Mouse (Mus musculus) kidney, postnatal 0 days (tissue): ENCODE results near the gene Mr1. TPM values are rescaled to one million over a fixed set of nuclear protein-coding genes. Genes with fewer than 3 reads are reported as not detected.

ENCODE experiments used
- ATAC-seq: fragments of 200-750 bp; cut with Nextera tagmentation; replicated peaks from 2 replicates; pipeline ENCODE4 v1.8.0; 2017; ENCODE audit warnings: low read depth, moderate number of reproducible peaks, moderate TSS enrichment, moderate library complexity; ENCODE audit not compliant: low FRiP score
- DNase-seq: peaks from one replicate; pipeline ENCODE4 v3.0.0-alpha.2; 2016; ENCODE audit warnings: low spot score
- H3K27ac ChIP-seq: fragments of 300-500 bp; sonication (generic); 2 replicates; pipeline ENCODE4 v1.5.1; 2014; ENCODE audit warnings: mild to moderate bottlenecking
- H3K27me3 ChIP-seq: fragments of 300-500 bp; sonication (generic); 2 replicates; pipeline ENCODE4 v1.6.1; 2014; ENCODE audit warnings: low read length, mixed read lengths; ENCODE audit not compliant: insufficient read depth
- H3K36me3 ChIP-seq: fragments of 300-500 bp; sonication (generic); 2 replicates; pipeline ENCODE4 v1.6.1; 2014; ENCODE audit warnings: low read length, mixed read lengths; ENCODE audit not compliant: insufficient read depth
- H3K4me1 ChIP-seq: fragments of 300-500 bp; sonication (generic); replicated peaks from 2 replicates; pipeline ENCODE4 v1.6.1; 2014; ENCODE audit warnings: antibody characterized with exemption, low read length, mixed read lengths; ENCODE audit not compliant: insufficient read depth
- H3K4me2 ChIP-seq: fragments of 300-500 bp; sonication (generic); 2 replicates; pipeline ENCODE4 v1.6.1; 2014; ENCODE audit warnings: mild to moderate bottlenecking, low read length, moderate library complexity, mixed read lengths
- H3K4me3 ChIP-seq: fragments of 300-500 bp; sonication (generic); replicated peaks from 2 replicates; pipeline ENCODE4 v1.5.1; 2014; ENCODE audit warnings: low read depth, low read length
- H3K9ac ChIP-seq: fragments of 300-500 bp; sonication (generic); 2 replicates; pipeline ENCODE4 v1.6.1; 2014; ENCODE audit warnings: low read depth, low read length
- H3K9me3 ChIP-seq: fragments of 300-500 bp; sonication (generic); replicated peaks from 2 replicates; pipeline ENCODE4 v1.6.1; 2016; ENCODE audit warnings: low read length, inconsistent platforms, mixed read lengths
- CTCF ChIP-seq: IDR thresholded peaks from 2 replicates; pipeline ENCODE4 v1.5.1; 2016; ENCODE audit warnings: antibody characterized with exemption, low read depth, mild to moderate bottlenecking, moderate library complexity
- WGBS: fragments of 180-500 bp; shearing (Covaris S2); extraction: QIAGEN DNeasy Blood & Tissue Kit; methylation state at CpG from one replicate; pipeline ENCODE4 v1.1.7; 2014; 5-methylcytosine and 5-hydroxymethylcytosine counted together
- polyA plus RNA-seq: library from polyadenylated mRNA; unstranded; fragments of >200 nt; fragmentation: Nextera tagmentation; extraction: Ambion mirVana; gene quantifications from 2 replicates; pipeline ENCODE4 v1.2.1, GENCODE M21; 2015

Gene Mr1
- polyA plus RNA-seq, 1 experiment from 2014 or later, result 7.9 TPM

- H3K9ac ChIP-seq, result no peak overlapping the region
- H3K36me3 ChIP-seq, result no peaks in the 10 kb centered on the region
- DNase-seq, result no peak
- no peak overlapping the region for H3K4me3 ChIP-seq
- 17% methylated on average over 18 of the region's 18 CpGs for WGBS
- H3K27me3 ChIP-seq, result no peaks in the 10 kb centered on the region
- no peak for ATAC-seq
- TF ChIP-seq CTCF, result no peak
- H3K9me3 ChIP-seq, result no peaks in the 10 kb centered on the region
- no peak overlapping the region for H3K27ac ChIP-seq
- H3K4me1 ChIP-seq, result 0 out of 2 replicates have a peak, but pooled peaks cover 6% of the 10 kb centered on the region
- peak overlapping the region; percentile 42 for H3K4me2 ChIP-seq
Measured at GRCm38 (mm10) chr1:155109387-155110350, 36.9 kb downstream of the Mr1 start.

GRCm38 (mm10) chr1:155108412-155108811 lies 38.2 kb downstream of the Mr1 start:
- Histone ChIP-seq H3K4me2 (no peak overlapping the region), H3K27ac (no peak overlapping the region), H3K4me1 (0 out of 2 replicates have a peak, but pooled peaks cover 6% of the 10 kb centered on the region), H3K27me3 (no peaks in the 10 kb centered on the region), H3K36me3 (no peaks in the 10 kb centered on the region), H3K9ac (no peak overlapping the region), H3K4me3 (no peak overlapping the region), H3K9me3 (no peaks in the 10 kb centered on the region)
- 54% methylated on average over 4 of the region's 4 CpGs for WGBS
- ATAC-seq (no peak), DNase-seq (no peak)
- no peak for TF ChIP-seq CTCF

- H3K4me3 ChIP-seq, result no peak overlapping the region
- WGBS, result 41% methylated on average over 5 of the region's 5 CpGs
Measured at GRCm38 (mm10) chr1:155107843-155108242, 38.8 kb downstream of the Mr1 start.

GRCm38 (mm10) chr1:155106310-155106709 lies 40.3 kb downstream of the Mr1 start:
- no peak for ATAC-seq
- no peaks in the 10 kb centered on the region for H3K9me3 ChIP-seq

More at GRCm38 (mm10) chr1:155107843-155108242, 38.8 kb downstream of the Mr1 start:
- TF ChIP-seq CTCF, result no peak
- no peak for DNase-seq
- Histone ChIP-seq H3K36me3 (no peaks in the 10 kb centered on the region), H3K4me2 (no peak overlapping the region), H3K9me3 (no peaks in the 10 kb centered on the region), H3K4me1 (0 out of 2 replicates have a peak, but pooled peaks cover 6% of the 10 kb centered on the region), H3K27ac (no peak overlapping the region), H3K9ac (no peak overlapping the region), H3K27me3 (no peaks in the 10 kb centered on the region)
- no peak for ATAC-seq

GRCm38 (mm10) chr1:155103991-155104390 lies 42.6 kb downstream of the Mr1 start:
- Histone ChIP-seq H3K27me3 (no peaks in the 10 kb centered on the region), H3K4me1 (no peaks in the 10 kb centered on the region), H3K9ac (no peak overlapping the region), H3K27ac (no peak overlapping the region), H3K4me2 (no peak overlapping the region), H3K36me3 (no peaks in the 10 kb centered on the region), H3K4me3 (no peak overlapping the region), H3K9me3 (no peaks in the 10 kb centered on the region)
- ATAC-seq (no peak), DNase-seq (no peak)
- 87% methylated on average over 5 of the region's 5 CpGs for WGBS
- TF ChIP-seq CTCF, result no peak

More at GRCm38 (mm10) chr1:155106310-155106709, 40.3 kb downstream of the Mr1 start:
- no peaks in the 10 kb centered on the region for H3K27me3 ChIP-seq
- H3K4me2 ChIP-seq, result no peak overlapping the region
- H3K36me3 ChIP-seq, result no peaks in the 10 kb centered on the region
- H3K27ac ChIP-seq, result no peak overlapping the region
- TF ChIP-seq CTCF, result no peak
- no peak for DNase-seq
- 0 out of 2 replicates have a peak, but pooled peaks cover 6% of the 10 kb centered on the region for H3K4me1 ChIP-seq
- no peak overlapping the region for H3K9ac ChIP-seq
- H3K4me3 ChIP-seq, result no peak overlapping the region
- WGBS, result 73% methylated on average over 1 of the region's 1 CpGs

GRCm38 (mm10) chr1:155102631-155103030 lies 44.0 kb downstream of the Mr1 start:
- no peaks in the 10 kb centered on the region for H3K9me3 ChIP-seq
- no peak overlapping the region for H3K4me3 ChIP-seq
- H3K27me3 ChIP-seq, result no peaks in the 10 kb centered on the region
- TF ChIP-seq CTCF, result no peak
- no peaks in the 10 kb centered on the region for H3K36me3 ChIP-seq
- no peak overlapping the region for H3K4me2 ChIP-seq
- DNase-seq (no peak), ATAC-seq (no peak)
- no peak overlapping the region for H3K9ac ChIP-seq
- no peaks in the 10 kb centered on the region for H3K4me1 ChIP-seq
- no peak overlapping the region for H3K27ac ChIP-seq
- 77% methylated on average over 4 of the region's 4 CpGs for WGBS
